Mouse (Mus musculus) 416B (cell line): ENCODE data around the gene Tubb3.
A peak's percentile ranks its signal among the peaks of the same experiment; 100 is the strongest.

Source experiments
- DNase-seq: peaks from one replicate; pipeline ENCODE4 v3.0.0; 2011; ENCODE audit warnings: low read depth

Gene Tubb3

DNA sequence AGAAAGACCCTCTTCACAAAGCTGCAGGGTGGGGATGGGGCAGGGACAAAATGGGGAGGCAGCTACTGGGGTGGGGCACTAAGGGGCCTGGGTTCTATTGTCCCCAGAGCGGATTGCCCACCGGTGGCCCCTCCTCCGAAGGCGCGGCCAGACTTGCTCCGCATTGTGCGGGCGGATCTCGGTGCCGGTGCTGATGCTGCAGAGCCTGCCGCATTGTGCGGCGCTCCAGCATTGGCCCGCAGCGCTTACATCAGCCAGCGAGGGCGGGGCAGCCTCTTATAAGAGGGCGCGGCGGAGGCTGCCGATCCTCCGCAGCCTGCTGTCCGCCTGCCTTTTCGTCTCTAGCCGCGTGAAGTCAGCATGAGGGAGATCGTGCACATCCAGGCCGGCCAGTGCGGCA lies at the start of gene Tubb3:
Gene Tubb3, plus strand, starts transcription at position 179 of the 400 bp plus-strand sequence.
- no peak for DNase-seq

GRCm38 (mm10) chr8:123373403-123374238 lies 37.6 kb upstream of the Tubb3 start, which contains the start of gene Tcf25:
Gene Tcf25 (plus strand): TSS chr8:123373753.
- peak; percentile 99 for DNase-seq

- peak; percentile 95 for DNase-seq
Observed at GRCm38 (mm10) chr8:123374239-123374578, 37.0 kb upstream of the Tubb3 start.

GRCm38 (mm10) chr8:123375701-123376100 lies 35.5 kb upstream of the Tubb3 start:
- DNase-seq = no peak

GRCm38 (mm10) chr8:123376106-123376505 lies 35.1 kb upstream of the Tubb3 start:
- DNase-seq = no peak

- DNase-seq = no peak
Observed at GRCm38 (mm10) chr8:123381711-123382110, 29.5 kb upstream of the Tubb3 start.

GRCm38 (mm10) chr8:123382516-123382915 lies 28.7 kb upstream of the Tubb3 start:
- DNase-seq = no peak

GRCm38 (mm10) chr8:123384883-123385540 lies 26.2 kb upstream of the Tubb3 start:
- DNase-seq = peak; percentile 59

- DNase-seq = no peak
Observed at GRCm38 (mm10) chr8:123387041-123387440, 24.2 kb upstream of the Tubb3 start.

GRCm38 (mm10) chr8:123387801-123388200 lies 23.4 kb upstream of the Tubb3 start:
- no peak for DNase-seq

- no peak for DNase-seq
Observed at GRCm38 (mm10) chr8:123389026-123389425, 22.2 kb upstream of the Tubb3 start.

GRCm38 (mm10) chr8:123398308-123398707 lies 12.9 kb upstream of the Tubb3 start:
- no peak for DNase-seq

DNA sequence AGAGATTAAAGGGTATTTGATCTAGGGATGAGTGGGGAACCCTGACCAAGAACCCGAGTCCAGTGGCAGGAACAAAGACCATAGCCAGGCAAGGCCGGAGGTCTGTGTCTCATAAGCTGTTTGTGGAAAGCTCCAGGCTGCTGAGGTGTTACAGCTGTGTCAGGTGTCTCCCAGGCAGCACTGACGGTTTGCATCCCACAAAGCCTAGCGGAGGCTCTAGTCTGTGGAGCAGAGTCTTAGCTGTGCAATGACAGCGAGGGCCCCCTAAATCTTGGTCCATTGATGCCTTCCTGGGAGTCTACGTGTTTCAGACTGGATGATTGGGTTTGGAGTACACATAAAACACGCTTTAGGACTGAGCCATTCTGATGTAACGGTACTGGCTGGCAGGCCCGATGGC lies 9.3 kb upstream of the Tubb3 start:
- DNase-seq = no peak

DNA sequence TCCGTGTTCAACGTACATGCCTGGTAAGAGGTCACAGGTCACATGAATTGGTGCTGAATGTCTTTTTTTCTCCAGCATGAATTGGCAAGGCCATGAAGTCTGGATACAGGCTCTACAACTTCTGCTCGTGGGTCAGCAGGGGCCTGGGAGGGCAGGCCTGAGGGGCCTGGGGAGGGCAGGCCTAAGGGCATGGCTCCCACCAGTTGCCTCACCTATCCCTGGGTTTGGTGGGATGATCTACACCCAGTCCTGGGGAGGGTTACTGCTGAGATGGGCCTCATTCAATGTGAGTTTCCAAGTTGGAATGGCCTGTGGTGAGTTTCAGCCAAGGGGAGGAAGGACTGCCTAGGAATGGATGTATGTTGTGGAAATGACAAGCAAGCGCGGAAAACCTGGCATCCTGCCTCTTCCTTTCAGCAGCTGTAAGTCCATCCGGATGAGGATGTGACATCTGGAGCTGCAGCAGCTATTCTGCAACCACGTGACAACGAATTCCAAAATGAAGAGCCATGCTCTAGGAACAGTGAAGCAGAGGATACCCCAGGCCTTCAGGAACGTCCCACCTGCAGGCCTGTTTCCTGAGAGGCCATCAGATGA lies 8.4 kb upstream of the Tubb3 start:
- no peak for DNase-seq

DNA sequence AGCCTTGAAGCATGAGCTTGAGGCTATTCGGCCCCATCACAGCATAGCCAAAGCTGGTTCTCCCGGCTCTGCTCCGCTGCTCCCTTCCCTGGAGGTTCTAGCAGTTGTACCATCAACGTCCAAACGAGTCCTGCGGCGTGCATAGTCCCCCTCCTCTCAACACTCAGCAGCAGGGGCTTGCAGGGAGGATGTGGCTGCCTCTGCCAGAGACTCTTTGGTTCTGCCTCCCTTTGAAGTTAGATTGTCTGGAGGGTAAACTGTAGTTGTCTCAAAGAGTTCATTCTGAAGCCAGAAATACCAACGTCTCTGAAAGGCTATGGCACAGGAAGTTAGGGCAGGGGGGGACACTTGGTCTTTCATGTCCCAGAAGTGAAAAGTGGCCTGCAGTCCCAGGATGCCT lies 6.7 kb upstream of the Tubb3 start:
- DNase-seq = no peak

- peak; percentile 69 for DNase-seq
Observed at GRCm38 (mm10) chr8:123406786-123407185, 4.4 kb upstream of the Tubb3 start, which contains the start of gene Mc1r. Gene Mc1r (plus strand): TSS chr8:123407107.

DNA sequence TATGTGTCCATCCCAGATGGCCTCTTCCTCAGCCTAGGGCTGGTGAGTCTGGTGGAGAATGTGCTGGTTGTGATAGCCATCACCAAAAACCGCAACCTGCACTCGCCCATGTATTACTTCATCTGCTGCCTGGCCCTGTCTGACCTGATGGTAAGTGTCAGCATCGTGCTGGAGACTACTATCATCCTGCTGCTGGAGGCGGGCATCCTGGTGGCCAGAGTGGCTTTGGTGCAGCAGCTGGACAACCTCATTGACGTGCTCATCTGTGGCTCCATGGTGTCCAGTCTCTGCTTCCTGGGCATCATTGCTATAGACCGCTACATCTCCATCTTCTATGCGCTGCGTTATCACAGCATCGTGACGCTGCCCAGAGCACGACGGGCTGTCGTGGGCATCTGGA lies 3.6 kb upstream of the Tubb3 start:
- DNase-seq = peak; percentile 62

GRCm38 (mm10) chr8:123408586-123409544 lies 2.4 kb upstream of the Tubb3 start:
- DNase-seq = peak; percentile 100

DNA sequence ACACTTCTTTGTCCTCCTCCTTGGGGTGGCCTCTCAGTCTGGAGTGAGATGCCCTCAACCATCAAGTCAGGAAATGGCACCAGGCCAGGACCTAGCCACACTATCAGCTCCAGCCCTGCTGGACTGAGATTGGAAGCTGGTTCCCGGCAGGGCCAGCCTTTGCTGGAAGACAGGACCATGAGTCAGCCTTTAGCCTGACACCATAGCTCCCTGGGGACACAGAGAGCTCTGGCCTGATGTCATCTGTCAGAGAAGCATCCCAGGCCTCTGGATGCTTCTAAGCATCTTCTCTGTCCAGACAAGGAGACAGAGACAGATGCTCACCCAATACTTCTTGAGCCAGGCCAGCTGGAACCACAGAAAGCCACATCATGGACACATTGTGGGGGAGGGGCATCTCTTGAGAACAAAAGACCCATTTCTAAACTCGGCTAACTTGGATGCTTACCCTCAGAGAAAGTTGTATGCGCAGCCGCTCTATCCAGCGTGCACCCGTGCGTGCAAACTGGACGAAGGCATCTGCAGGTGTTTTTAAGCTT lies 1.1 kb upstream of the Tubb3 start:
- DNase-seq = peak; percentile 91

GRCm38 (mm10) chr8:123410788-123411187 lies 436 bp upstream of the Tubb3 start:
- no peak for DNase-seq

- DNase-seq = no peak
Observed at GRCm38 (mm10) chr8:123411781-123412327, 630 bp downstream of the Tubb3 start.
